ENCODE assay signal across 32 mouse cellular contexts in genomic region chr2:151724094-151724493, GRCm38 (mm10). TPM values are rescaled to one million over a fixed set of nuclear protein-coding genes. Genes with fewer than 3 reads are reported as not detected.
"Had no signal": no experiment of that assay in that cellular context is flagged by ENCODE, and none has a peak within 500 bp of the region (broad histone marks: within the 10 kb centered on the region; RNA-seq: fewer than 3 reads in every experiment).

No protein-coding gene starts in this region.

- H3K9ac ChIP-seq: forebrain, postnatal 0 days; heart, embryonic 13.5 days; heart, embryonic 15.5 days; hindbrain, embryonic 13.5 days; hindbrain, embryonic 15.5 days; kidney, embryonic 15.5 days; limb, embryonic 13.5 days had no signal

- H3K4me3 ChIP-seq: heart, adult 2 months; heart, embryonic 13.5 days; heart, embryonic 15.5 days; hindbrain, embryonic 13.5 days; hindbrain, embryonic 15.5 days; kidney, embryonic 15.5 days; limb, embryonic 13.5 days had no signal

- H3K27ac ChIP-seq: heart, adult 2 months; heart, embryonic 13.5 days; heart, embryonic 15.5 days; hindbrain, embryonic 13.5 days; hindbrain, embryonic 15.5 days; hindbrain, postnatal 0 days; kidney, embryonic 15.5 days; kidney, postnatal 0 days; limb, embryonic 13.5 days had no signal

- ATAC-seq: forebrain, postnatal 0 days; hindbrain, postnatal 0 days; intestine, embryonic 16.5 days had no signal

- H3K27me3 ChIP-seq: heart, embryonic 13.5 days; heart, embryonic 15.5 days; hindbrain, embryonic 13.5 days; hindbrain, embryonic 15.5 days; kidney, embryonic 15.5 days; limb, embryonic 13.5 days had no signal

- H3K9me3 ChIP-seq: heart, embryonic 15.5 days; hindbrain, embryonic 13.5 days; hindbrain, embryonic 15.5 days; kidney, embryonic 15.5 days had no signal

- DNase-seq: forebrain, postnatal 0 days; gastrocnemius, postnatal 14 days; gastrocnemius, postnatal 36 days; heart, adult 2 months; heart, postnatal 14 days; heart, postnatal 36 days; kidney, adult 11 months; kidney, adult 2 months; kidney, adult 9 months; kidney, postnatal 14 days; kidney, postnatal 36 days; layer of hippocampus, adult 9-11 months; layer of hippocampus, postnatal 36 days; left cerebral cortex, postnatal 4 days had no signal

- H3K4me2 ChIP-seq: heart, embryonic 11.5 days; heart, embryonic 13.5 days; heart, embryonic 15.5 days; hindbrain, embryonic 13.5 days; hindbrain, embryonic 15.5 days; kidney, embryonic 15.5 days; limb, embryonic 13.5 days had no signal

- H3K4me1 ChIP-seq: heart, embryonic 13.5 days; heart, embryonic 15.5 days; hindbrain, embryonic 13.5 days; hindbrain, embryonic 15.5 days; kidney, embryonic 15.5 days; limb, embryonic 13.5 days had no signal

RNA-seq across cellular contexts. Expression of gene Tmem74b, which starts 22.3 kb away (rescaled TPM):
- total RNA-seq: hematopoietic stem cell, adult 5-6 weeks had no signal

RNA-seq across cellular contexts. Expression of gene Rad21l, which starts 55.8 kb away (rescaled TPM):
- total RNA-seq: gastrocnemius, adult 18-20 months; gastrocnemius, adult 8-10 months; gastrocnemius, postnatal 14 days; gastrocnemius, postnatal 36 days; heart, adult 2 months; heart, postnatal 14 days; heart, postnatal 36 days; hematopoietic stem cell, adult 5-6 weeks had no signal
- polyA plus RNA-seq: gonadal fat pad, adult 2 months; heart, adult 2 months; heart, embryonic 11.5 days; heart, embryonic 13.5 days; heart, embryonic 15.5 days; heart, postnatal 0 days; hindbrain, embryonic 13.5 days; intestine, embryonic 14.5 days; intestine, embryonic 16.5 days; kidney, adult 2 months; kidney, embryonic 15.5 days; kidney, postnatal 0 days; large intestine, adult 2 months; limb, embryonic 11.5 days; limb, embryonic 13.5 days had no signal
